Mouse (Mus musculus): Measurements from ENCODE around the gene Gaa. TPM values are rescaled to one million over a fixed set of nuclear protein-coding genes. Genes with fewer than 3 reads are reported as not detected.
"Not testable (repeated sequence)": the region's sequence is repeated elsewhere in the genome, so short reads cannot be mapped to it uniquely, and the experiment has no call there.

The Gaa gene
- total RNA-seq, 1 experiment from 2014 or later: 33.4 TPM

DNA sequence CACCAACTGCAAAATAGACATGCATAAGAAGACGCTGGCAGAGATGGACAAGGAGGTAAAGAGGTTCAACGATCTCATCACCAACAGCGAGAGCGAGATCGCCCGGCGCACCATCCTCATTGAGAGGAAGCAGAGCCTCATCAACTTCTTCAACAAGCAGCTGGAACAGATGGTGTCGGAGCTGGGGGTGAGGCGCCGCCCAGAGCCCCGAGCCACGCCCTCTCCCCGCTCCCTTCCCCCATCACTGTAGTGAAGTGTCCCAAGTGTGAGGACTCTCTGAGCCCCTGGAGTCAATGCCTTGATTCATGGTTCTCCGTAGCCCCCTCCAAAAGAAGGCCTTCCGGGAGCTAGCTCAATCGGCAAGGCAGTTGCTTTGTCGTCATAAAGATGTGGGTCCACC, 16.7 kb upstream of the Gaa start:
- ATAC-seq (replicated peaks; ENCODE audit: low read depth, poor library complexity, severe bottlenecking): no peak

DNA sequence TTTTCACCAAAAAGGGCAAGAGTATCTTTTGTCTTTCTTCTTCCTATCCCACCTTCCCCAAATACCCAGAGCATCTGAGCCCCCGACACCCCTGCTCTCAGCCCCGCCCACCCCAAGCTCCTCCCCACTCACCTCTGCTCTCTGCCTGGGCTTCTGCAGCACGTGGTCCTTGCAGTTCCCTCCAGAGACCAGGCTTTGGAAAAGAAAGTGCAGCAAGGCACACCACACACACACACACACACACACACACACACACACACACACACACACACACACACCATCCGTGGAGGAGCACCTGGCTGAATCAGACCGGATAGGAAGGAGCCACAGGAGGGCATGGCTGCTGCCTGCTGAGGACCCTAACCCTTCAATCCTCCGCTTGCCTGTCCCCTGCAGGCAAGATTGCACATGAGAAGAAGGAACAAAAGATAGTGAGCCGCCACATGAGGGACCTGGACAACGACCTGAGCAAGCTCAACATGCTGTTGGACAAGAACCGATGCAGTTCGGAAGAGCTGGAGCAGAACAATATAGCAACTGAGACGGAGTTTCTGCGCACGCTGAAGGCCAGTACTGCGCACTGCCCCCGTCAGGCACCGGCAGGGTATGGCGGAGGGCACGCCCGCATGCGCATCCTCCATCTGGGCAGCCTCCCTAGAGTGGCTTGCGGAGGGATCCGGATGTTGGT, 14.7 kb upstream of the Gaa start:
- ATAC-seq (replicated peaks; ENCODE audit: low read depth, poor library complexity, severe bottlenecking): peak; percentile 85

DNA sequence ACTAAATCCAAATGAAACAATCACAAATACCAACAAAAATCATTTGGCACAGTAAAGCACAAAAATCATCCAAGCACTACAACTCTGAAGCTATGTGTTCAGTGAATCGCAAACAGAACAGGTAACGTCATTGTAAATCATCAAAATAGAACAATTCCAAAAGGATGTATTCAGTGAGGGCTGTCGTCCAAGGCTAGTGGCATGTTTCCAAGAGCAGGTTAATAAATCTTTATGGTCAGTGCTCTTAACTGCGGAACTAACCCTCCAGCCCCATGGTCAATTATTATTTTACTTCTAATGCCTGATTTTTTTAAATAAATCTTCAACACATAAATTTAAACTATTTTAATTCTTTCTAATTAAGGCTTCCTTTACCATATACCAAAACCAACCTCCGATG, 11.1 kb upstream of the Gaa start:
- not testable (repeated sequence) for ATAC-seq (replicated peaks; ENCODE audit: low read depth, poor library complexity, severe bottlenecking)

DNA sequence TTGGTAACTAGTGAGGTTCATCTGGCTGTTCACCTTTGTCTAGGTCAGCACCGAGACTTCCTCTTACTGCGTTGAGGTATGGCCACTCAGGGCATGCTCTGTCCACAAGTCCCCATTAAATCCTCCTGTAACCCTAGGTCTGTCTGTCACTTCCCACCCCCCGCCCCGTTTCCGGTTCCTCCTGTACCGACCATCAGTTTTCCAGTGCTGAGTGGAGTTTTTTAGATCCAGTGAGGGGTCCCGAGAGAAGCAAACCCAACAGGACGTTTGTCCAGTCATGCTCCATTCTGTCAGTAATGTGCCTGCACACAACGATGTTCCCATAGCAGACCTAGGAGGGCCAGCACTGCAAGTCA, 9.5 kb upstream of the Gaa start:
- ATAC-seq (replicated peaks; ENCODE audit: low read depth, poor library complexity, severe bottlenecking): no peak

DNA sequence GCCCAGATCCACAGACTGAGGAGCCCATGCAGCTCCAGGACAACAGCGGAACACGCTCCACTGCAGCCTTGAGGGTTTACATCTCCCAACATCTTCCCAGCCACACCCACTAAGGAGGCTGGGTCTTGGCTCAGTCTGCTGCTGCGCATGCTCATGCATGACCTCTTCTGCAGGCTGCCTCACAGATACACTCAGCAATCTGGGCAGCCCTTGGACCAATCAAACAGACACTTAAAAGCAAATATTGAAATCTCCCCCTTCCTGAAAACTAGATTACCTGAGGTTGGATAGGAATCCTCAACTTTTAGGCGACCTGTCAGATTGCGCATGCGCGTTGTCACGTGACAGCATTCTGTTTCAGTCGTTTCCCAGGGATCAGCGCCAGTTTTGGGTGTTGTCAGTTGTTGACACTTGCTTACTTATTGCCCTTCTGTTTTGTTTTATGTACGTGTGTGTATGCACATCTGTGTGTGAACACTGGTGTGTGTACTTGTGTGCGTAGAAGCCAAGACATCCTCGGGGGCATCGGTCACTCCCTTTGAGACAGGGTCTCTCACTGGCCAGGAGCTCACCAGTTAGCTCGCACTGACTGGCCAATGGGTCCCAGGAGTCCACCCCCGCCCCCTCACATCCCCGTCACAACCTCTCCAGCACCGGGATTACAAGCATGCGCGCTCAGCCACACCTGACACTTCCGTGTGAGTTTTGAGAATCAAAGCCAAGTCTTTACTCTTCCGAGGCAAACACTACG, 8.9 kb upstream of the Gaa start:
- ATAC-seq (replicated peaks; ENCODE audit: low read depth, poor library complexity, severe bottlenecking): peak; percentile 70

DNA sequence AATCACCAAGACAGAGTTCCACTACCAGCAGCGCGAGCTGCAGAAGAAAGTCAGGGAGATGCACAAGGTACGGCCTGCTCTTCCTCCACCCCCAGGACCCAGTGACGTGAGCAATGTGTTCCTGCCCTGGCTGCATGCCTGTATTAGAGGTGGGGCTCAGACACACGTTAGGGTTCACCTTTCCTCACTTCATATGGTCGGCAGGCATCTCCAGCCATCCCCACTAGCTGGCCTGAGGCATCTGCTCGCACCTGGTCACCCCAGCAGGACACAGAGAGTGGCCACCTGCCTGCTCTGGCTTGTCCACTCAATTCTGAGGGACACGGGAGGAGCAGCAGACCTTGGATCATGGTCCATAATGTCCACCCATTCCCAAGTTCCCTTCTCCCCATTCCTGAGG, 7.7 kb upstream of the Gaa start:
- no peak for ATAC-seq (replicated peaks; ENCODE audit: low read depth, poor library complexity, severe bottlenecking)

DNA sequence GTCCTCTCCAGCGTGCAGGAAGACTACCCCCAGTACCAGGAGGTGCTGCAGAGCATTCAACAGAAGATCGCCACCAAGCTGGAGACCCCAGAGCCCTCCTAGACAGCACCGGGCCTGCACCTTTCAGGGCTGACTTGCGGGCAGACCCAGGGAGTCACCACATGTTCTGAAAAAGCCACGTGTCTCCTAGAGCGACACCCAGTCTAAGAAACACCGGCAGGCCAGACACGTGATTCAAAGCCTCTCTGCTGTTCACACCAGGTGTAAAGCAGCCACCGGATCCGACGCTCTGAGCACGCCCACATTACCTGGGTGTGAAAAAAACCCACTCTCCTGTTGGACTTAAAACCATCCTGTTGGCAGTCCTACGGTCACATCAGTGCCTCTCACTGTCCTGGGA, 3.3 kb upstream of the Gaa start:
- ATAC-seq (replicated peaks; ENCODE audit: low read depth, poor library complexity, severe bottlenecking): no peak

DNA sequence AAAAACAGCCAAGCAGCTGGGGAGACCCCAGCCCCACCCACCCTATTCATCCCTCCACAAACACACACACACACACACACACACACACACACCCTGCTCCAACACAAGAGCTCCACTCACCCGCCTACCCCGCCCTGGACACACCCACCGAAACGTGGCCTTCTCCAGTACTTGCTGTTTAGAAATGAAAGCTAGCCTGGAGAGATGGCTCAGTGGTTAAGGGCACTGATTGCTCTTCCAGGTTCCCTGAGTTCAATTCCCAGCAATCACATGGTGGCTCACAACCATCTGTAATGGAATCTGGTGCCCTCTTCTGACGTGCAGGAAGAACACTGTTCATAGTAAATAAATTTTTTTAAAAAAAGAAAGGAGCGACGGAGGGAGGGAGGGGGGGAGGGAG, 1.9 kb upstream of the Gaa start:
- no peak for ATAC-seq (replicated peaks; ENCODE audit: low read depth, poor library complexity, severe bottlenecking)

DNA sequence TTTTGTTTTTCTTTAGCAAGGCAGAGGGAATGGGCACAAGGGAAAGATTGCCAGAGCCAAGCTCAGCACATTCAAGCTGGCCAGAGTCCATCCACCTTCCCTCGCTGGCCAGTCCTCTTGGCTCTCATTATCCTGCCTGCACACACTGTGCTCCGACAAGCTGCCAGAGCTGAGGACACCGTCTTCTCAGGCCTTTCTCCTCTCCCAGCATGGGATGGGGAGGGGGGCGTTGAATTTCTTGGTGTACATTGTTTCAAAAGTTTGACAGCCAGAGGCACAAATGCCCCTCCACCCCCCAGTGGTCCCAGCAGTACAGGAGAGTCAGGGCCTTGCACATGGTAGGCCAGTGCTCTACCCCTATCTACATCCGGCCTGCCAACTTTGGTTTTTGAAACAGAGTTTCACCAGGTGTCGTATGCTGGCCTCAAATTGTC, 429 bp upstream of the Gaa start:
- ATAC-seq (replicated peaks; ENCODE audit: low read depth, poor library complexity, severe bottlenecking): no peak

DNA sequence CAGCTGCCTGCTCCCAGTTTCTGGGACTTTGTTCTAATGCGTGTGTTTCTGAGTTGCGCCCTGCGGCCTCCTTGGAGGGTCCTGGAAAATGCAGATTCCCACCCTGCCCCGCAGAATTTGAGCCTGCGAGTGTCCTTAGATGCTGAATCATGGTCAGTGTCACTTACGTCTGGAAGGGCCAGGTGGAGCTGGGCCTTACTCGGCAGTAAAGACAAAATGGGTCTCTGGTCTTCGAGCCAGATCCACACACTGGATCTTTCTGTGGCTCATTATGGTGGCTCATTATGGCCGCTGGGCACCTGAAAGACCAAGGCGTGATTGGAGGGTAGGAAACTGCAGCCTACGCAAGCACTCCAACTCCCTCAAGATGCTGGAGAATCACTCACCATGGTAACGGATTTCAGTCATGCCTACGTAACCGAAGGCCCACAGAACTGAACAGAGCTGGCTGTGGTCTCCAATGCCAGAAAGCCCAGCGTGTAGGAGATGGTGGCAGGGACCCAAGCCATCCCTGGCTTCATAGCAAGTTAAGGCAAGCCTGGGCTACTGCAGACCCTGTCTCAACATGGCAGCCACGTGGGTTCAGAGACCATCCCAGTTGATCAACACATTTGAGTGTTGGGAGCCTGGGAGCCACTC, 989 bp downstream of the Gaa start:
- no peak for ATAC-seq (replicated peaks; ENCODE audit: low read depth, poor library complexity, severe bottlenecking)

DNA sequence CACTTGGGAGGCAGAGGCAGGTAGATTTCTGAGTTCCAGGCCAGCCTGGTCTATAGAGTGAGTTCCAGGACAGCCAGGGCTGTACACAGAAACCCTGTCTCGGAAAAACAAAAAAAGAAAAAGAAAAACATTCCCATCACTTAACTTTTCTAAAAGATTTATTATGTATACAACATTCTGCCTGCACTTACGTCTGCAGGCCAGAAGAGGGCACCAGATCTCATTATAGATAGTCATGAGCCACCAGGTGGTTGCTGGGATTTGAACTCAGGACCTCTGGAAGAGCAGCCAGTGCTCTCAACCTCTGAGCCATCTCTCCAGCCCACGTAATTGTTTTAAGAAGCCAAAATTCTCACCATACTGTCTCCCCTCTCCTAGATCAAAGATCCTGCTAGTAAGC, 4.8 kb downstream of the Gaa start:
- not testable (repeated sequence) for ATAC-seq (replicated peaks; ENCODE audit: low read depth, poor library complexity, severe bottlenecking)

DNA sequence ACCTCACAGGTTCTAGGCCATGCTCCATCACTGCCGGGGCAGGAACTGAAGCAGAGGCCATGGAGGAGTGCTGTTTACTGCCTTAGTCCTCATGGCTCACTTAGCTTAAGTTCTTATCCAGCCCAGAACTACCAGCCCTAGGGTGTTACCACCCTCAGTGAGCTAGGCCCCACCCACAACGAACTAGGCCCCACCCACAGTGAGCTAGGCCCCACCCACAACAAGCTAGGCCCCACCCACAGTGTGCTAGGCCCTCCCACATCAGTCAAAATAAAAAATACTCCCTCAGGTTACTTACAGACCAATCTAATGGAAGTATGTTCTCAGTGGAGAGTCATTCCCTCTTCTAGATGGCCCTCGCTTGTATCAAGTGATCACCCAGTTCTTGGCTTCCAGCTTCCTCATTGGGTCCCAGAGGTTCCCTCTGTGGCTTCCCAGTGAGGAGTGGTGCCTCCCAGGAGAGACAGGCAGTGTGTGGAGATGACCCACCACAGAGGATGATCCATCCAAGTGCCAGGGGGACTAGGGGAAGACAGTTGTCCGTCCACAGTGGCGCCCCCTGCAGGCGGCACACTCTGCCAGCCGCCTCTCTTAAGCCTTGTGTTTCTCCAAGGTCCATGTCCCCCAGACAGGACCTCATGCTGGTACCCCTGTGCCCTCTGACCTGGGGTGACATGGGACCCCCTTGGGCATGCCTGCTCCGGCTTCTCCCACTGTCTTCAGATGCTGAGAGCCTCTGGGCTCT, 5.7 kb downstream of the Gaa start:
- ATAC-seq (replicated peaks; ENCODE audit: low read depth, poor library complexity, severe bottlenecking): peak; percentile 26; the same call in 1 of the 2 replicates

DNA sequence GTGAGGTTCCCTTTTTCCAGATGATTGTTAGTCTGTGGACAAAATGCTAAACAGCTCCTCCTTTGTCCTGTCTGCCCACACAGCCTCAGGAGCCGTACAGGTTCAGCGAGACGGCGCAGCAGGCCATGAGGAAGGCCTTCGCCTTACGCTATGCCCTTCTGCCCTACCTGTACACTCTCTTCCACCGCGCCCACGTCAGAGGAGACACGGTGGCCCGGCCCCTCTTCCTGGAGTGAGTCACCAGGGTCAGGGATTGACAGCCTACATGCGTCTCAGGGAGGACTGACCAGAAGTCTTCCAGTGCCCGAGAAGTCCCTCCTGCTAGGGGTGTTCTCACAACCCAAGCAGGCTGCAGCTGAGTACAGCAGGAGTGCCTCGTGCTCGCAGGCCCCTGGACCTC, 13.3 kb downstream of the Gaa start:
- no peak for ATAC-seq (replicated peaks; ENCODE audit: low read depth, poor library complexity, severe bottlenecking)

DNA sequence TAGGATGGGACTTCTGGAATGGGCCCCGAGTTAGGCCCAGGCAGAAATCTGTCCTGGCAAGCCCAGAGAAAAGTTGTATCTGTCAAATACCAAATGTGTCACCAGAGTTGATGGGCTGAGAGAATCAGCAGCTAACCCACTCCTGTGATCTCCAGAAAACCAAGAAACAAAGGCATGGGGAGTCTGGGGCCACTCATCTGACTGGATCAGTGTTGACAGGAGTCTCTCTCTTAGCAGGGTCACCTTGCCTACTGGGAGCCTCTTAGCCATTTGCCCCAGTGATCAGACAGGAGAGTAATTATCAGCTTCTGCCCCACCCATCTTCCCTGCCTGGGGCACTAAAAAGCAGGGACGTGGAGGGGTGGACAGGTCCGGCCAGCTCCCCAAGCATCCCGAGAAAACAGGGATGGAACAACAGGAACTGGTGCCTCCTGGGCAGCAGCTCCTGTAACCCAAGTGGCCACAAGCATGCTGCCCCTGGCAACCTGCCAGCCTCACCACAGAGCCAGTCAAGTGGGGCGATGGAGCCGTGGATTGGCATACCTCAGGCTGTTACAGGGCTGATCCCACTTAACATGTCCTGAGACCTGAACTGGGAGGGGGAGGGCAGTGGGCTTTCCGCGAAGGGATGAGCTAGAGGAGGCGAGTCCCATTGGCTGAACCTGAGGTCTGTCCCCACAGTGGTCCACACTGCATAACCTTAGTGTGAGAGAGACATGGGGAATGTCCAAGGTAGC, 18.3 kb downstream of the Gaa start:
- no peak for ATAC-seq (replicated peaks; ENCODE audit: low read depth, poor library complexity, severe bottlenecking)

DNA sequence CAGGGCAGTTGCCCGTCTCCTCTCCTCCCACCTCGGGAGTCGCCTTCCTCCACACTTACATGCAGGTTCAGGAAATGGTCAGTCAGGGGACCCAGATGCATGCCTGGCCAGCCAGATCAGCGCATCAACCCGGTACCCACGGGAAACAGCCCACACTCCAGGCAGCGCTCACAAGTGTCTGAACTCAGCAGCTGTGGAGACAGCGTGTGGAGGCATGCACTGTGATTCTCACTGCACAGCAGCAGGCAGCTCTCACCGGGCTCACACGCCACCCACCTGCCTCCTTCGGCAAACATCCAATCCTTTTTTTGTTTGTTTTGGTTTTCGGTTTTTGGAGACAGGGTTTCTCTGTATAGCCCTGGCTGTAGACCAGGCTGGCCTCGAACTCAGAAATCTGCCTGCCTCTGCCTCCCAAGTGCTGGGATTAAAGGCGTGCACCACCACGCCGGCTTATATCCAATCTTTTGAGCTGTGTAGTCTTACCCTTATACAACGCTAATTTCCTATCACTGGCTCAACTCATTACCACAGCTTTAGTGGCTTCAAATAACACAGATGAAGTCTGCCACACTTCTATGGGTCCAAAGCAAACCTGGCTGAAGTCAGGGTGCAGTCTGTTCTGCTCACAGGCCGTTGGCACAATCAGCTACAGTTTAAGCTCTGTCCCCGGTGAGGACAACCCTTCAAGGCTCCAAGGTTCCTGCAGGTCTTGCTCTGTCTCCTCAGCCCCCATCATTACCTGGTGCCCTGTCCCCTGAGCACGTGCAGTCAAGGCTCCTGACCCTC, 19.7 kb downstream of the Gaa start:
- no peak for ATAC-seq (replicated peaks; ENCODE audit: low read depth, poor library complexity, severe bottlenecking)

DNA sequence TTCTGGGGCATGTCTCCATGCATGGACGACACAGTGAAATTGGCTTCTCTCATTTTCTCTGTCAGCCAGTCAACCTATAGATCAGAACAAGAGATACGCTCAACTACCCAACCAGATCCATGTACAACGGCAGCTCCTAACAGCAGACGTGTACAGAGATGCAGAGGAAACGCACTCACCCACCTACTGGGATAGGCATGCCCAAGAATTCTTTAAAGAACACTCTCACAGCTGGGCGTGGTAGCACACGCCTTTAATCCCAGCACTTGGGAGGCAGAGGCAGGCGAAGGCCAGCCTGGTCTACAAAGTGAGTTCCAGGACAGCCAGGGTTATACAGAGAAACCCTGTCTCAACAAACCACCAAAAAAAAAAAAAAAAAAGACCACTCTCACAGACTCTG, 25.2 kb downstream of the Gaa start:
- not testable (repeated sequence) for ATAC-seq (replicated peaks; ENCODE audit: low read depth, poor library complexity, severe bottlenecking)

DNA sequence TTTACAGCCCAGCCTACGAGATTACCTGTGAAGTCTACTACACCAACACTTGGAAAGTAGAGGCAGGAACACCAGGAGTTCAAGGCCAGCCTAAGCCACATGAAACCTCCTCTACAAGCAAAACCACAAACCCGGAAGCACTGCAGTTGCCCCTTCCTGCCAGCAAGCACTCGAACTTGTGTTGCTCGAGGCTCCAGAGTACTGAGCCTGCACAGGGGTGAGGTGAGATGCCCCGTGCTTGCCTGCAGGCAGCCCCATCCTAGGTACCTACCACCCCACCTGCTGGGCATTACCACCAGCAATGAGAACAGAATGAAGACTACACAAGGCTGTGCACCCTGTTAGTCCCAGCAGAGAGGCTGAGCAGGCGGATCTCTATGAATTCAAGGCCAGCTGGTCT, 30.3 kb downstream of the Gaa start:
- ATAC-seq (replicated peaks; ENCODE audit: low read depth, poor library complexity, severe bottlenecking): no peak

DNA sequence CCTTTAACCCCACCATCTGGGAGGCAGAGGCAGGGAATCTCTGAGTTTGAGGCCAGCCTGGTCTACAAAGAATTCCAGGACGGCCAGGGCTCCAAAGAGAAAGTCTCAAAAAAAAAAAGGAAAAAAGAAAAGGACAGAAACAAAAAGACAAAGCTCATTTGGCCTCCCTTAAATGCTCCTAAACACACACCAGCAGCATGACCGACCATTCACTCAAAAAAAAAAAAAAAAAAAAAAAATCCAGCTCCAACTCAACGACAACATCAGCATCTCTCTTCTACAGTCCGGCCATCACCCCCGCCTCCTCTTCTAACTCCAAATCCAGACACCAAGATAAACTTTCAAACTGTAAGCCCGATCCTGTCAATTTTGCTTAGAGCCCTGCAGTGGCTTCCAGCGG, 31.2 kb downstream of the Gaa start:
- no peak for ATAC-seq (replicated peaks; ENCODE audit: low read depth, poor library complexity, severe bottlenecking)

Measured in common myeloid progenitor, adult 5-6 weeks (primary cell).